Mouse (Mus musculus) midbrain, embryonic 13.5 days (tissue): ENCODE measurements around the gene Lsm14a. TPM values are rescaled to one million over a fixed set of nuclear protein-coding genes. Genes with fewer than 3 reads are reported as not detected.
A peak's percentile ranks its signal among the peaks of the same experiment; 100 is the strongest.

Experiments
- ATAC-seq: fragments of 200-750 bp; cut with Nextera tagmentation; 2 replicates; pipeline ENCODE4 v1.8.0; 2017; ENCODE audit warnings: mild to moderate bottlenecking, moderate TSS enrichment, moderate library complexity
- H3K27ac ChIP-seq: fragments of 300-500 bp; sonication (generic); 2 replicates; pipeline ENCODE4 v1.5.1; 2015; ENCODE audit warnings: inconsistent platforms, mild to moderate bottlenecking, moderate library complexity
- H3K27me3 ChIP-seq: fragments of 300-500 bp; sonication (generic); 2 replicates; pipeline ENCODE4 v1.6.1; 2015; ENCODE audit warnings: mild to moderate bottlenecking, inconsistent platforms
- H3K36me3 ChIP-seq: fragments of 300-500 bp; sonication (generic); 2 replicates; pipeline ENCODE4 v1.6.1; 2015; ENCODE audit warnings: mild to moderate bottlenecking, inconsistent platforms
- H3K4me1 ChIP-seq: fragments of 300-500 bp; sonication (generic); replicated peaks from 2 replicates; pipeline ENCODE4 v1.6.1; 2015; ENCODE audit warnings: inconsistent platforms
- H3K4me2 ChIP-seq: fragments of 300-500 bp; sonication (generic); replicated peaks from 2 replicates; pipeline ENCODE4 v1.6.1; 2015; ENCODE audit warnings: moderate library complexity, mild to moderate bottlenecking, inconsistent platforms
- H3K4me3 ChIP-seq: fragments of 300-500 bp; sonication (generic); replicated peaks from 2 replicates; pipeline ENCODE4 v1.5.1; 2015; ENCODE audit warnings: mild to moderate bottlenecking, inconsistent platforms
- H3K9ac ChIP-seq: fragments of 300-500 bp; sonication (generic); replicated peaks from 2 replicates; pipeline ENCODE4 v1.6.1; 2015; ENCODE audit warnings: mild to moderate bottlenecking, inconsistent platforms
- H3K9me3 ChIP-seq: fragments of 300-500 bp; sonication (generic); 2 replicates; pipeline ENCODE4 v1.6.1; 2016; ENCODE audit warnings: mild to moderate bottlenecking, inconsistent platforms
- WGBS: fragments of 180-500 bp; shearing (Covaris S2); methylation state at CpG from one replicate; pipeline ENCODE4 v1.1.7; 2015; 5-methylcytosine and 5-hydroxymethylcytosine counted together
- polyA plus RNA-seq: library from polyadenylated mRNA; unstranded; fragments of >200 nt; fragmentation: Nextera tagmentation; extraction: Ambion mirVana; gene quantifications from 2 replicates; pipeline ENCODE4 v1.2.1, GENCODE M21; 2015

Gene Lsm14a
- polyA plus RNA-seq, 1 experiment from 2014 or later: 79.7 TPM

- 82% methylated on average over 4 of the region's 4 CpGs for WGBS
- no peaks in the 10 kb centered on the region for H3K36me3 ChIP-seq
- H3K4me2 ChIP-seq: no peak overlapping the region
- H3K4me3 ChIP-seq: no peak overlapping the region
- no peaks in the 10 kb centered on the region for H3K9me3 ChIP-seq
- peaks cover 28% of the 10 kb centered on the region for H3K4me1 ChIP-seq
- H3K27me3 ChIP-seq: no peaks in the 10 kb centered on the region
- ATAC-seq: no peak
- no peak overlapping the region for H3K9ac ChIP-seq
- H3K27ac ChIP-seq: no peak overlapping the region
Measured at GRCm38 (mm10) chr7:34391711-34392110, 1.4 kb downstream of the Lsm14a start.

GRCm38 (mm10) chr7:34390834-34391155 lies 2.3 kb downstream of the Lsm14a start:
- peaks cover 34% of the 10 kb centered on the region for H3K4me1 ChIP-seq
- no peaks in the 10 kb centered on the region for H3K27me3 ChIP-seq
- no peak for ATAC-seq
- 82% methylated on average over 7 of the region's 7 CpGs for WGBS
- H3K9ac ChIP-seq: peak overlapping the region; percentile 96
- no peaks in the 10 kb centered on the region for H3K36me3 ChIP-seq
- H3K4me2 ChIP-seq: peak overlapping the region; percentile 97
- H3K4me3 ChIP-seq: peak overlapping the region; percentile 96
- no peak overlapping the region for H3K27ac ChIP-seq
- no peaks in the 10 kb centered on the region for H3K9me3 ChIP-seq

GRCm38 (mm10) chr7:34390111-34390833 lies 2.8 kb downstream of the Lsm14a start:
- no peak for ATAC-seq
- Histone ChIP-seq H3K27me3 (no peaks in the 10 kb centered on the region), H3K4me1 (peaks cover 37% of the 10 kb centered on the region), H3K9ac (peak overlapping the region; percentile 96), H3K36me3 (no peaks in the 10 kb centered on the region), H3K27ac (peak overlapping the region; percentile 98), H3K4me2 (peak overlapping the region; percentile 97), H3K4me3 (peak overlapping the region; percentile 96), H3K9me3 (no peaks in the 10 kb centered on the region)
- WGBS: 12% methylated on average over 18 of the region's 18 CpGs

- WGBS: under 1% methylated on average over 65 of the region's 100 CpGs
- Histone ChIP-seq H3K4me1 (peaks cover 39% of the 10 kb centered on the region), H3K27me3 (no peaks in the 10 kb centered on the region), H3K9ac (peak overlapping the region; percentile 96), H3K4me3 (peak overlapping the region; percentile 96), H3K36me3 (no peaks in the 10 kb centered on the region), H3K9me3 (no peaks in the 10 kb centered on the region), H3K4me2 (peak overlapping the region; percentile 97), H3K27ac (peak overlapping the region; percentile 98)
- ATAC-seq: peak; percentile 96
Measured at GRCm38 (mm10) chr7:34389277-34390085, 3.6 kb downstream of the Lsm14a start.

- peak overlapping the region; percentile 96 for H3K9ac ChIP-seq
- H3K4me1 ChIP-seq: peaks cover 47% of the 10 kb centered on the region
- ATAC-seq: peak; percentile 10
- H3K4me3 ChIP-seq: peak overlapping the region; percentile 96
- WGBS: under 1% methylated on average over 64 of the region's 64 CpGs
- H3K36me3 ChIP-seq: no peaks in the 10 kb centered on the region
- H3K9me3 ChIP-seq: no peaks in the 10 kb centered on the region
- peak overlapping the region; percentile 97 for H3K4me2 ChIP-seq
- H3K27ac ChIP-seq: peak overlapping the region; percentile 98
- no peaks in the 10 kb centered on the region for H3K27me3 ChIP-seq
Measured at GRCm38 (mm10) chr7:34388445-34389276, 4.5 kb downstream of the Lsm14a start.

- Histone ChIP-seq H3K36me3 (no peaks in the 10 kb centered on the region), H3K4me2 (peak overlapping the region; percentile 97), H3K27me3 (no peaks in the 10 kb centered on the region), H3K4me3 (peak overlapping the region; percentile 96), H3K9ac (peak overlapping the region; percentile 96), H3K9me3 (no peaks in the 10 kb centered on the region), H3K4me1 (peaks cover 49% of the 10 kb centered on the region), H3K27ac (no peak overlapping the region)
- 1% methylated on average over 5 of the region's 5 CpGs for WGBS
- ATAC-seq: no peak
Measured at GRCm38 (mm10) chr7:34387784-34388444, 5.2 kb downstream of the Lsm14a start.

GRCm38 (mm10) chr7:34382803-34383202 lies 10.3 kb downstream of the Lsm14a start:
- 85% methylated on average over 1 of the region's 1 CpGs for WGBS
- H3K27ac ChIP-seq: no peak overlapping the region
- H3K4me1 ChIP-seq: peaks cover 48% of the 10 kb centered on the region
- no peaks in the 10 kb centered on the region for H3K9me3 ChIP-seq
- H3K4me3 ChIP-seq: no peak overlapping the region
- H3K36me3 ChIP-seq: no peaks in the 10 kb centered on the region
- H3K4me2 ChIP-seq: no peak overlapping the region
- H3K9ac ChIP-seq: no peak overlapping the region
- ATAC-seq: no peak
- H3K27me3 ChIP-seq: no peaks in the 10 kb centered on the region

GRCm38 (mm10) chr7:34381733-34382132 lies 11.4 kb downstream of the Lsm14a start:
- no peak for ATAC-seq

GRCm38 (mm10) chr7:34380311-34380710 lies 12.8 kb downstream of the Lsm14a start:
- H3K4me2 ChIP-seq: no peak overlapping the region
- H3K9me3 ChIP-seq: no peaks in the 10 kb centered on the region
- no peak for ATAC-seq
- H3K36me3 ChIP-seq: no peaks in the 10 kb centered on the region
- no peak overlapping the region for H3K9ac ChIP-seq
- 94% methylated on average over 3 of the region's 3 CpGs for WGBS
- H3K4me1 ChIP-seq: peaks cover 28% of the 10 kb centered on the region
- H3K27ac ChIP-seq: no peak overlapping the region
- no peaks in the 10 kb centered on the region for H3K27me3 ChIP-seq
- H3K4me3 ChIP-seq: no peak overlapping the region

More at GRCm38 (mm10) chr7:34381733-34382132, 11.4 kb downstream of the Lsm14a start:
- no peaks in the 10 kb centered on the region for H3K9me3 ChIP-seq
- no peak overlapping the region for H3K4me3 ChIP-seq
- peaks cover 38% of the 10 kb centered on the region for H3K4me1 ChIP-seq
- no peak overlapping the region for H3K4me2 ChIP-seq
- no peak overlapping the region for H3K9ac ChIP-seq
- H3K27ac ChIP-seq: no peak overlapping the region
- no peaks in the 10 kb centered on the region for H3K27me3 ChIP-seq
- 88% methylated on average over 5 of the region's 5 CpGs for WGBS
- no peaks in the 10 kb centered on the region for H3K36me3 ChIP-seq

GRCm38 (mm10) chr7:34373906-34374305 lies 19.2 kb downstream of the Lsm14a start:
- peaks cover 44% of the 10 kb centered on the region for H3K36me3 ChIP-seq
- 84% methylated on average over 1 of the region's 1 CpGs for WGBS
- no peaks in the 10 kb centered on the region for H3K9me3 ChIP-seq
- H3K4me3 ChIP-seq: no peak overlapping the region
- no peaks in the 10 kb centered on the region for H3K27me3 ChIP-seq
- peaks cover 8% of the 10 kb centered on the region for H3K4me1 ChIP-seq
- H3K27ac ChIP-seq: no peak overlapping the region
- H3K9ac ChIP-seq: no peak overlapping the region
- no peak for ATAC-seq
- H3K4me2 ChIP-seq: no peak overlapping the region

GRCm38 (mm10) chr7:34355629-34356028 lies 37.5 kb downstream of the Lsm14a start:
- no peak overlapping the region for H3K27ac ChIP-seq
- H3K4me3 ChIP-seq: no peak overlapping the region
- no peaks in the 10 kb centered on the region for H3K4me1 ChIP-seq
- no peak overlapping the region for H3K4me2 ChIP-seq
- WGBS: 97% methylated on average over 4 of the region's 4 CpGs
- H3K36me3 ChIP-seq: peaks cover 60% of the 10 kb centered on the region
- no peak for ATAC-seq
- no peak overlapping the region for H3K9ac ChIP-seq
- no peaks in the 10 kb centered on the region for H3K9me3 ChIP-seq
- H3K27me3 ChIP-seq: no peaks in the 10 kb centered on the region
